Mouse (Mus musculus): Measurements from ENCODE around the gene Gm9117.
"Not testable (repeated sequence)": the region's sequence is repeated elsewhere in the genome, so short reads cannot be mapped to it uniquely, and the experiment has no call there.

Gm9117 gene

DNA sequence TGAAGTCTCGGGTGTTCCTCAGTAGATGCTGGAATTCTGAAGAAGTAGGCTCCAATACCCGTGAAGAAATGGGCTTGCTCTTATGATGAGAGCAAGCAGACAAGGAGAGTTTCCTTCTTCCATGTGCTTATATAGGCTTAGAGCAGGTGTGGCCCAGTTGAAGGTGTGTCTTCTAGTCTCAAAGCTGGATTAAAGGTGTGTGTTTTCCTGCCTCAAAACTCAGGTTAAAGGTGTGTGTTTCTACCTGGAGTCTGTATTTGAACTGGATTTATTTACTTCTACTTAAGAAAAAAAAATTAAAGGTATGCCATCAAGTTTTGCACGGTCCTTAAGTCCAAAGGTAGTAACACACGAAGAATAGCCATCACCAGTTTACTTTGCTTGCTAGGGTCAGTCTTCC, at the start of gene Gm9117:
Gm9117 (minus strand) TSS at position 101 of the 400 bp plus-strand sequence.
- not testable (repeated sequence) for DNase-seq (ENCODE audit: low read depth, low spot score)

DNA sequence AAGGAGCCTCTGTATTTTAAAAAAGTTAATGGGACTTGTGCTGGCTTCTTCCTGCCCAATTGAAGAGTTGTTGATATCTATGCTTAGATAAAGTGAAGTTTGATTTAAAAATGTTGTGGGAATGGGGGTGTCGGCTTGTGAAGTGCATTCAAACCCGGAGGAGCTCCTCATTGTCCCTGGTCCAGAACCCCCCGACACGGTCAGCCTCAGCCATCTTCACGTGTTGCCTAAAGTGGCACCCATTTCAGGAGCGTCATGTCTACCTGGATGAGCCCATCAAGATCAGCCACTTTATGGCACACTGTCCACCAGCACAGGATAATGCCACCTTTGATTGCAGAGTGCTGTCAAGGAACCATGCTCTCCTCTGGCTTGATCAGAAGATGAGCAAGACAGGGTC, 25.6 kb upstream of the Gm9117 start:
- not testable (repeated sequence) for DNase-seq (ENCODE audit: low read depth, low spot score)

DNA sequence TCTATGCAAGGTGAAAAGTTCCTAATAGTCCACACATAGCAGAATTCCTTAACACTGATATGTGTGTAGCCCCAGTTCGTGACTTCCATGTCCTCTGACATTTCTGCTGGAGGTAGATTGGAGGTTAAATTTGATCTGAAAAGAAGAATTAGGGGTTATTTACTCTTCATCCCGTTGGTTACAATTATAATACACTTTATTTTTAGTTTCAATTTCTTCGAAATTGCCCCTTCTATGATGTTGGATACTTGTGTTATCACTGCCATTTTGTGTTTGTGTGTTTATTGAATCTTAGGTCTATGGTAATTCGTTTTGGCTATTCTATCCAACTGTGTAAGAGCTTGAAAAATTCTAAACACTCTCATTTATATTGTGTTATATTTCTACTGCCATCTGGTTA, 17.9 kb upstream of the Gm9117 start, which contains the start of gene Tdpoz5:
Tdpoz5 (minus strand) TSS at position 101 of the 400 bp plus-strand sequence.
- DNase-seq (ENCODE audit: low read depth, low spot score), result not testable (repeated sequence)

DNA sequence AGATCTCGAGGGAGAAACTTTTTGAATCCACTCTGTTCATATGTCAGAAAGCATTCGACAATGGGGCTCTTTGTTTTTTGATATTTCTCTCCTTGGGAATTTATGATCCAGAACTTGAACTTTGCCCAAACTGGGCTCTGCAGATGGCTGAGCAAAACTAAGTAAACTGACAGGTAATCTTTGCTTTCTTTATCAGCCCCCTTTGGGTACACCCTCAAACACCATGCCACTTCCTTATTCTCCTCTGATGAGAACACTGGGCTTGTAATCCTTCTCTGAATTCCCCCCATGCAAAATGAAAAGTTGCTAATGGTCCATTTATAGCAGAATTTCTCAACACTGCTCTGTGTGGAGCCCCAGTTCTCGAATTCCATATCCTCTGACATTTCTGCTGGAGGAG, 5.0 kb downstream of the Gm9117 start:
- not testable (repeated sequence) for DNase-seq (ENCODE audit: low read depth, low spot score)

Data from ES-CJ7 (cell line).